In the genomic region with DNA sequence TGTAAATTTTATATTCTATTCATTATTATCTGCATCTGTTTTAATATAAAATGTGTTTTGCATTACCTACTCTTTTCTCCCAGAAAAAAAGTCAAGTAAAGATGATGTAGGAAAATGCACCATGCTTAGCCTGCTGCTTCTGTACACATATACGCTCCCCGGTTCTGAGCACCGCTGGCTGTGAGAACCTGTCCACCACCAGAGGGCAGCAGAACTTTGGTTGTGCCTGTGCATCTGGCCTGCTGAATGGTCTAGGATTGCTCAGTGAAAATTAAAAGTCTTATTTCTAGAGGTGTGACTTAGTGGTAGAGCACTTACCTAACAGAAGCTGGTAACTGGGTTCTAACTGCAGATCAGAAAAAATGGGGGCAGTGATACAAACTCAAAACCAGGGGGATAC, we compare ENCODE assay signal across 8 mouse cellular contexts. TPM values are rescaled to one million over a fixed set of nuclear protein-coding genes. Genes with fewer than 3 reads are reported as not detected.
A peak's percentile ranks its signal among the peaks of the same experiment; 100 is the strongest.
DNase-seq lines count a peak whose midpoint lies in the region; ATAC-seq and TF ChIP-seq lines count a peak whose summit lies in the region.

No protein-coding gene starts in this region.

- no peak overlapping the region for H3K4me2 ChIP-seq in forebrain, embryonic 15.5 days (replicated peaks)
- no peak overlapping the region for H3K4me2 ChIP-seq in liver, postnatal 0 days (ENCODE audit: low read depth, low read length)

- no peak overlapping the region for H3K27ac ChIP-seq in forebrain, embryonic 15.5 days (replicated peaks)
- no peak overlapping the region for H3K27ac ChIP-seq in liver, postnatal 0 days (ENCODE audit: low read depth)

- no peak overlapping the region for H3K9ac ChIP-seq in forebrain, embryonic 15.5 days (replicated peaks)
- H3K9ac ChIP-seq in liver, postnatal 0 days (replicated peaks) = no peak overlapping the region

- peak; percentile 96 for TF ChIP-seq CTCF in liver, postnatal 0 days (IDR thresholded peaks at IDR 0.05; ENCODE audit: low read depth)

- WGBS in forebrain, embryonic 15.5 days = 14% methylated on average over 3 of the region's 3 CpGs
- WGBS in liver, postnatal 0 days (ENCODE audit: insufficient replicate concordance) = 25% methylated on average over 3 of the region's 3 CpGs

- peaks cover 5% of the 10 kb centered on the region; the same call in 1 of the 2 replicates for H3K4me1 ChIP-seq in forebrain, embryonic 15.5 days
- peaks cover 11% of the 10 kb centered on the region for H3K4me1 ChIP-seq in liver, postnatal 0 days (ENCODE audit: insufficient read depth)

- no peak overlapping the region for H3K4me3 ChIP-seq in forebrain, embryonic 15.5 days
- no peak overlapping the region for H3K4me3 ChIP-seq in liver, postnatal 0 days (ENCODE audit: low read depth, low read length)

- ATAC-seq in forebrain, embryonic 15.5 days (replicated peaks) = peak; percentile 89
- peak; percentile 77 for ATAC-seq in liver, postnatal 0 days
- ATAC-seq in neutrophil, adult 5-6 weeks (ENCODE audit: extremely low read depth, insufficient number of reproducible peaks, low FRiP score, poor library complexity, severe bottlenecking) = peak; percentile 67; the same call in 1 of the 2 replicates

- intact Hi-C loops in heart, postnatal 25 days (cut with DNase I) = loop anchor here (1.0 to 5.0 kb wide), 3 partner anchors 51 to 235 kb away; no protein-coding TSS in a partner anchor

- H3K27me3 ChIP-seq in forebrain, embryonic 15.5 days = no peaks in the 10 kb centered on the region
- no peaks in the 10 kb centered on the region for H3K27me3 ChIP-seq in liver, postnatal 0 days (ENCODE audit: insufficient read depth, low read length)

- peaks cover 59% of the 10 kb centered on the region for H3K36me3 ChIP-seq in forebrain, embryonic 15.5 days
- H3K36me3 ChIP-seq in liver, postnatal 0 days (replicated peaks; ENCODE audit: insufficient read depth, low read length) = peaks cover 39% of the 10 kb centered on the region

- peak; percentile 72 for DNase-seq in ES-CJ7 (ENCODE audit: low read depth, low spot score)
- DNase-seq in cerebellum, adult 11-12 months = peak; percentile 75
- peak; percentile 45 for DNase-seq in heart, postnatal 25 days (ENCODE audit: low spot score)
- peak; percentile 81 to 93 for DNase-seq in layer of hippocampus, adult 18-20 months (ENCODE audit: low spot score in 2 of 2)
- peak; percentile 85 for DNase-seq in liver, postnatal 0 days
- DNase-seq in testis, postnatal 10 days (ENCODE audit: low spot score) = peak; percentile 93

- no peak for TF ChIP-seq EP300 in liver, postnatal 0 days (IDR thresholded peaks at IDR 0.05; ENCODE audit: low read depth)

- no peaks in the 10 kb centered on the region for H3K9me3 ChIP-seq in forebrain, embryonic 15.5 days
- H3K9me3 ChIP-seq in liver, postnatal 0 days (ENCODE audit: low read length) = no peaks in the 10 kb centered on the region

RNA-seq across cellular contexts. Expression of gene C1qtnf4, which starts 19.1 kb away (rescaled TPM):
- 68.5 and 70.6 TPM in 2 replicates for polyA plus RNA-seq in forebrain, embryonic 15.5 days (2015; fragmentation: Nextera tagmentation; extraction: Ambion mirVana)
- total RNA-seq in heart, postnatal 25 days (2021) = 1 to 10 TPM; 3.6 to 4.1 TPM
- total RNA-seq in layer of hippocampus, adult 18-20 months (2021) = 100 to 1,000 TPM; 198 to 208 TPM
- polyA plus RNA-seq in liver, postnatal 0 days (2015; fragmentation: Nextera tagmentation; extraction: Ambion mirVana) = 2.9 and 3.1 TPM in 2 replicates
- total RNA-seq in neutrophil, adult 5-6 weeks (2017) = not detected in 2 replicates

RNA-seq across cellular contexts. Expression of gene Mtch2, which starts 19.6 kb away (rescaled TPM):
- 266 and 283 TPM in 2 replicates for polyA plus RNA-seq in forebrain, embryonic 15.5 days (2015; fragmentation: Nextera tagmentation; extraction: Ambion mirVana)
- 100 to 1,000 TPM; 187 to 188 TPM for total RNA-seq in heart, postnatal 25 days (2021)
- 100 to 1,000 TPM; 102 to 110 TPM for total RNA-seq in layer of hippocampus, adult 18-20 months (2021)
- polyA plus RNA-seq in liver, postnatal 0 days (2015; fragmentation: Nextera tagmentation; extraction: Ambion mirVana) = 182 and 184 TPM in 2 replicates
- total RNA-seq in neutrophil, adult 5-6 weeks (2017) = 91.6 and 92.8 TPM in 2 replicates

RNA-seq across cellular contexts. Expression of gene Kbtbd4, which starts 38.0 kb away (rescaled TPM):
- 58.7 and 63.8 TPM in 2 replicates for polyA plus RNA-seq in forebrain, embryonic 15.5 days (2015; fragmentation: Nextera tagmentation; extraction: Ambion mirVana)
- total RNA-seq in heart, postnatal 25 days (2021) = 10 to 100 TPM; 18.0 to 22.2 TPM
- 10 to 100 TPM; 37.1 to 37.9 TPM for total RNA-seq in layer of hippocampus, adult 18-20 months (2021)
- 8.7 and 9.8 TPM in 2 replicates for polyA plus RNA-seq in liver, postnatal 0 days (2015; fragmentation: Nextera tagmentation; extraction: Ambion mirVana)
- total RNA-seq in neutrophil, adult 5-6 weeks (2017) = 16.3 and 16.5 TPM in 2 replicates

RNA-seq across cellular contexts. Expression of gene Ndufs3, which starts 38.1 kb away (rescaled TPM):
- polyA plus RNA-seq in forebrain, embryonic 15.5 days (2015; fragmentation: Nextera tagmentation; extraction: Ambion mirVana) = 213 and 219 TPM in 2 replicates
- 100 to 1,000 TPM; 854 to 889 TPM for total RNA-seq in heart, postnatal 25 days (2021)
- 100 to 1,000 TPM; 225 to 240 TPM for total RNA-seq in layer of hippocampus, adult 18-20 months (2021)
- 196 and 199 TPM in 2 replicates for polyA plus RNA-seq in liver, postnatal 0 days (2015; fragmentation: Nextera tagmentation; extraction: Ambion mirVana)
- 66.7 and 76.9 TPM in 2 replicates for total RNA-seq in neutrophil, adult 5-6 weeks (2017)

Comparison
In these comparisons a context has a peak if more than half of its experiments do, and no peak if none do; other contexts are left out.
1. RNA of gene C1qtnf4, which starts 19.1 kb away (total RNA-seq): 198 to 208 TPM in layer of hippocampus, adult 18-20 months; 3.6 to 4.1 TPM in heart, postnatal 25 days and not detected in neutrophil, adult 5-6 weeks; every median in the first group is over 10 times any median in the second.
2. Peak in every context shown above with its lines, with median percentiles within 50 percentile points of each other: DNase-seq and ATAC-seq.